8 mouse cellular contexts compared by ENCODE assay signal in the genomic region with DNA sequence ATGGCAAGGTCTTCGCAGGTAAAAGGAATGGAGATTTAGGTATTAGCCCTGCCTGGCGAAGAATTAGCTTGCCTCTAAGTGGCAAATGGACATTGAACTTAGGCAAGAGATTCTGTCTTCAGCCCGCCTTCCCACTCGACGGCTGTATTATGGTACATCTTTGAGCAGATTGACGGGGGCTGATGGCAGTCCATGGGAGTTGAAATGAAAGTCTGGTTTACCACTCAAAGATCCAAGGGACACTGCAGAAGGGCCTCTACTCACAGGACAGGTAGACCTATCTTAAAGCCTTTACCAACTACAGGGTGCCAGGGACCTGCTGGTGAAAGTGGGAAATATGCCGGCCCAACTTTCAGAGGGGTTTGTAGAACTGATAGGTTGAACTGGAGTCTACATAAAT. TPM values are rescaled to one million over a fixed set of nuclear protein-coding genes. Genes with fewer than 3 reads are reported as not detected.
DNase-seq lines count a peak whose midpoint lies in the region; ATAC-seq and TF ChIP-seq lines count a peak whose summit lies in the region.

No protein-coding gene starts in this region.

- DNase-seq in gastrocnemius, adult 2 months = no peak
- no peak for DNase-seq in gastrocnemius, adult 18-20 months (ENCODE audit: low spot score)
- no peak for DNase-seq in liver, postnatal 0 days
- no peak for DNase-seq in ovary, adult 18-20 months (ENCODE audit: low spot score)
- DNase-seq in embryo, embryonic 11 days = no peak
- DNase-seq in adrenal gland, postnatal 14 days = no peak

- no peaks in the 10 kb centered on the region for H3K27me3 ChIP-seq in E14TG2a.4 (ENCODE audit: insufficient read depth, low read length)
- no peaks in the 10 kb centered on the region for H3K27me3 ChIP-seq in forebrain, embryonic 15.5 days
- no peaks in the 10 kb centered on the region for H3K27me3 ChIP-seq in liver, postnatal 0 days (ENCODE audit: insufficient read depth, low read length)

- peak overlapping the region; percentile 72 for H3K4me2 ChIP-seq in forebrain, embryonic 15.5 days (replicated peaks)
- H3K4me2 ChIP-seq in liver, postnatal 0 days (ENCODE audit: low read depth, low read length) = peak overlapping the region; percentile 79

- peaks cover 30% of the 10 kb centered on the region for H3K4me1 ChIP-seq in E14TG2a.4 (replicated peaks; ENCODE audit: low read depth, low read length)
- H3K4me1 ChIP-seq in forebrain, embryonic 15.5 days = peaks cover 24% of the 10 kb centered on the region
- peaks cover 15% of the 10 kb centered on the region for H3K4me1 ChIP-seq in liver, postnatal 0 days (ENCODE audit: insufficient read depth)

- TF ChIP-seq EP300 in liver, postnatal 0 days (IDR thresholded peaks at IDR 0.05; ENCODE audit: low read depth) = no peak

- H3K4me3 ChIP-seq in gastrocnemius, adult 2 months = peak overlapping the region; percentile 84
- H3K4me3 ChIP-seq in E14TG2a.4 (replicated peaks; ENCODE audit: low read length) = peak overlapping the region; percentile 89
- peak overlapping the region; percentile 88 for H3K4me3 ChIP-seq in forebrain, embryonic 15.5 days
- peak overlapping the region; percentile 66 for H3K4me3 ChIP-seq in liver, postnatal 0 days (ENCODE audit: low read depth, low read length)

- WGBS in forebrain, embryonic 15.5 days = 16% methylated on average over 7 of the region's 7 CpGs
- 16% methylated on average over 7 of the region's 7 CpGs for WGBS in liver, postnatal 0 days (ENCODE audit: insufficient replicate concordance)

- peak overlapping the region; percentile 88 for H3K9ac ChIP-seq in forebrain, embryonic 15.5 days (replicated peaks)
- H3K9ac ChIP-seq in liver, postnatal 0 days (replicated peaks) = peak overlapping the region; percentile 71

- intact Hi-C loops in gastrocnemius, adult 2 months (cut with DNase I) = no loop called here

- TF ChIP-seq CTCF in gastrocnemius, adult 2 months (IDR thresholded peaks at IDR 0.05) = no peak
- no peak for TF ChIP-seq CTCF in E14TG2a.4 (conservative IDR thresholded peaks at IDR 0.05; ENCODE audit: low read length)
- no peak for TF ChIP-seq CTCF in liver, postnatal 0 days (IDR thresholded peaks at IDR 0.05; ENCODE audit: low read depth)

- peaks cover 27% of the 10 kb centered on the region for H3K9me3 ChIP-seq in E14TG2a.4 (ENCODE audit: low read length)
- no peaks in the 10 kb centered on the region for H3K9me3 ChIP-seq in forebrain, embryonic 15.5 days
- no peaks in the 10 kb centered on the region for H3K9me3 ChIP-seq in liver, postnatal 0 days (ENCODE audit: low read length)

- ATAC-seq in forebrain, embryonic 15.5 days (replicated peaks) = no peak
- ATAC-seq in liver, postnatal 0 days = no peak

- H3K27ac ChIP-seq in gastrocnemius, adult 2 months = peak overlapping the region; percentile 92
- H3K27ac ChIP-seq in forebrain, embryonic 15.5 days (replicated peaks) = no peak overlapping the region; the same call in 1 of the 2 replicates
- H3K27ac ChIP-seq in liver, postnatal 0 days (ENCODE audit: low read depth) = no peak overlapping the region; the same call in 1 of the 2 replicates

- H3K36me3 ChIP-seq in E14TG2a.4 (ENCODE audit: insufficient read depth, low read length) = peaks cover 36% of the 10 kb centered on the region
- peaks cover 15% of the 10 kb centered on the region; the same call in 1 of the 2 replicates for H3K36me3 ChIP-seq in forebrain, embryonic 15.5 days
- H3K36me3 ChIP-seq in liver, postnatal 0 days (replicated peaks; ENCODE audit: insufficient read depth, low read length) = 0 out of 2 replicates have a peak, but pooled peaks cover 4% of the 10 kb centered on the region

RNA-seq across cellular contexts. Expression of a gene that starts 0.9 kb away (rescaled TPM):
- total RNA-seq in gastrocnemius, adult 2 months (2021) = 10 to 100 TPM; 14.2 to 17.4 TPM
- 10 to 100 TPM; 10.5 to 12.0 TPM for total RNA-seq in gastrocnemius, adult 18-20 months (2021)
- 223 and 227 TPM in 2 replicates for polyA plus RNA-seq in forebrain, embryonic 15.5 days (2015; fragmentation: Nextera tagmentation; extraction: Ambion mirVana)
- polyA plus RNA-seq in liver, postnatal 0 days (2015; fragmentation: Nextera tagmentation; extraction: Ambion mirVana) = 20.8 and 22.3 TPM in 2 replicates
- total RNA-seq in adrenal gland, postnatal 14 days (2021) = 31.5 and 38.6 TPM in 2 replicates

RNA-seq across cellular contexts. Expression of a gene that starts 7.5 kb away (rescaled TPM):
- total RNA-seq in gastrocnemius, adult 2 months (2021) = 10 to 100 TPM; 31.5 to 43.1 TPM
- 10 to 100 TPM; 31.9 to 32.8 TPM for total RNA-seq in gastrocnemius, adult 18-20 months (2021)
- polyA plus RNA-seq in forebrain, embryonic 15.5 days (2015; fragmentation: Nextera tagmentation; extraction: Ambion mirVana) = 34.1 and 34.2 TPM in 2 replicates
- 31.4 and 39.7 TPM in 2 replicates for polyA plus RNA-seq in liver, postnatal 0 days (2015; fragmentation: Nextera tagmentation; extraction: Ambion mirVana)
- 39.5 and 42.9 TPM in 2 replicates for total RNA-seq in adrenal gland, postnatal 14 days (2021)

RNA-seq across cellular contexts. Expression of a gene that starts 60.0 kb away (rescaled TPM):
- total RNA-seq in gastrocnemius, adult 2 months (2021) = 1 to 10 TPM; 1.5 to 3.0 TPM
- 1 to 10 TPM; 1.1 to 2.1 TPM for total RNA-seq in gastrocnemius, adult 18-20 months (2021)
- polyA plus RNA-seq in forebrain, embryonic 15.5 days (2015; fragmentation: Nextera tagmentation; extraction: Ambion mirVana) = 2.9 and 3.7 TPM in 2 replicates
- 0.12 and 0.25 TPM in 2 replicates for polyA plus RNA-seq in liver, postnatal 0 days (2015; fragmentation: Nextera tagmentation; extraction: Ambion mirVana)
- total RNA-seq in adrenal gland, postnatal 14 days (2021) = 2.3 and 2.8 TPM in 2 replicates
